In the genomic region with DNA sequence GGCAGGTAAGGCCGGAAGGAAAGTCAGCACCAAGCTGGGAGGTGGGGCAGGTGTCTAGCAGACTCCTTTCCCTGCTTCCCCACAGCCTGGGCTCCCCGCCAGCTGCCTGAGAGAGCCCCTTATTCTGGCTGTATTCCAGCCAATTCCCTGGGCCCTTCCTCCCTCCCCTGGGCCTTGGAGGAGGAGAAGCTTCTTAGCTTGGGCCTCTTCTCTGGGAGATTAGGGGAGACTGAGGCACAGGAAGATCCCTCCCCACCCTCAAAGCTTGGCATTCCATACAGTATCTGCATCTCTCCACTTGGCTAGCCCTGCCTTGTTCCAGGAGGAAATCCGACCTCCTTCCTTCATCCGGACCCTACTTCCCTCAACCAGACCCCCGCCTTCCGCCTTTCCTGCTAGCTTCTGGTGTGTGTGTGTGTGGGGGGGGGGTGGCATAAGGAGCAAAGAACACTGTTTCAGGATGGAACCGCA, we compare ENCODE assay signal across 8 mouse cellular contexts. TPM values are rescaled to one million over a fixed set of nuclear protein-coding genes. Genes with fewer than 3 reads are reported as not detected.
DNase-seq lines count a peak whose midpoint lies in the region; ATAC-seq lines count a peak whose summit lies in the region.

No protein-coding gene starts in this region.

- H3K9ac ChIP-seq in liver, embryonic 11.5 days (ENCODE audit: low read depth, low read length), result peak overlapping the region; percentile 0; the same call in 1 of the 2 replicates
- peak overlapping the region; percentile 88 for H3K9ac ChIP-seq in heart, embryonic 14.5 days (ENCODE audit: low read length)
- peak overlapping the region; percentile 97; the same call in 1 of the 2 replicates for H3K9ac ChIP-seq in limb, embryonic 11.5 days (ENCODE audit: low read length)
- peak overlapping the region; percentile 96 for H3K9ac ChIP-seq in stomach, embryonic 14.5 days (replicated peaks; ENCODE audit: low read depth, low read length)

- 27% methylated on average over 7 of the region's 7 CpGs for WGBS in liver, embryonic 11.5 days
- WGBS in heart, embryonic 14.5 days, result 10% methylated on average over 7 of the region's 7 CpGs
- 19% methylated on average over 7 of the region's 7 CpGs for WGBS in limb, embryonic 11.5 days
- whole genome bisulfite sequencing in stomach, embryonic 14.5 days, result 9% methylated on average over 7 of the region's 7 CpGs

- DNase-seq in liver, embryonic 11.5 days (ENCODE audit: low spot score), result no peak
- DNase-seq in liver, result no peak
- peak; percentile 49 to 75 for DNase-seq in cerebellum, postnatal 25 days
- no peak for DNase-seq in limb, embryonic 11.5 days (ENCODE audit: low spot score)
- DNase-seq in embryo, embryonic 9.5 days (ENCODE audit: extremely low spot score), result no peak

- peak overlapping the region; percentile 99 for H3K4me2 ChIP-seq in liver, embryonic 11.5 days
- H3K4me2 ChIP-seq in heart, embryonic 14.5 days (ENCODE audit: low read length), result peak overlapping the region; percentile 77
- H3K4me2 ChIP-seq in limb, embryonic 11.5 days (ENCODE audit: low read depth, severe bottlenecking), result peak overlapping the region; percentile 55
- H3K4me2 ChIP-seq in stomach, embryonic 14.5 days (replicated peaks; ENCODE audit: low read depth, low read length), result peak overlapping the region; percentile 92

- H3K27me3 ChIP-seq in liver, embryonic 11.5 days (replicated peaks; ENCODE audit: control insufficient read depth, insufficient read depth, low read length), result peaks cover 46% of the 10 kb centered on the region
- no peaks in the 10 kb centered on the region for H3K27me3 ChIP-seq in heart, embryonic 14.5 days (ENCODE audit: control insufficient read depth, insufficient read depth, low read length)
- 0 out of 2 replicates have a peak, but pooled peaks cover 5% of the 10 kb centered on the region for H3K27me3 ChIP-seq in limb, embryonic 11.5 days (ENCODE audit: control insufficient read depth, insufficient read depth, low read length)
- no peaks in the 10 kb centered on the region for H3K27me3 ChIP-seq in stomach, embryonic 14.5 days (ENCODE audit: control insufficient read depth, insufficient read depth, low read length)

- H3K4me3 ChIP-seq in liver, embryonic 11.5 days (ENCODE audit: low read depth, low read length), result peak overlapping the region; percentile 76
- H3K4me3 ChIP-seq in heart, embryonic 14.5 days (ENCODE audit: control insufficient read depth in 1 of 2, insufficient read depth in 1 of 2, low read depth in 1 of 2, low read length in 2 of 2), result peak overlapping the region; percentile 70 to 94
- peak overlapping the region; percentile 95 for H3K4me3 ChIP-seq in limb, embryonic 11.5 days (ENCODE audit: low read depth, low read length)
- peak overlapping the region; percentile 96 for H3K4me3 ChIP-seq in stomach, embryonic 14.5 days (ENCODE audit: low read depth, low read length)

- no peak overlapping the region for H3K27ac ChIP-seq in liver, embryonic 11.5 days (ENCODE audit: low read depth, low read length)
- H3K27ac ChIP-seq in heart, embryonic 14.5 days (replicated peaks in 1 of 2; ENCODE audit: control insufficient read depth in 1 of 2, insufficient read depth in 1 of 2, low read depth in 2 of 2, low read length in 2 of 2), result peak overlapping the region; percentile 73 to 80
- H3K27ac ChIP-seq in limb, embryonic 11.5 days (replicated peaks; ENCODE audit: low read depth, low read length), result no peak overlapping the region
- peak overlapping the region; percentile 92 for H3K27ac ChIP-seq in stomach, embryonic 14.5 days (ENCODE audit: low read length)

- no peak for ATAC-seq in liver, embryonic 11.5 days (replicated peaks; ENCODE audit: low FRiP score)
- ATAC-seq in heart, embryonic 14.5 days (ENCODE audit: insufficient number of reproducible peaks, insufficient read depth, low FRiP score, low read depth), result peak; percentile 10; the same call in 1 of the 2 replicates
- ATAC-seq in limb, embryonic 11.5 days (ENCODE audit: insufficient number of reproducible peaks, low FRiP score, low TSS enrichment, low read depth), result no peak
- peak; percentile 25 for ATAC-seq in stomach, embryonic 14.5 days (ENCODE audit: insufficient number of reproducible peaks, insufficient read depth, low FRiP score, low read depth)
- no peak for ATAC-seq in inflammation-experienced regulatory T-cells, adult 6 months

- no peaks in the 10 kb centered on the region for H3K36me3 ChIP-seq in liver, embryonic 11.5 days (ENCODE audit: control insufficient read depth, insufficient read depth, low read length)
- H3K36me3 ChIP-seq in heart, embryonic 14.5 days (ENCODE audit: control insufficient read depth, insufficient read depth, low read length), result peaks cover 22% of the 10 kb centered on the region
- H3K36me3 ChIP-seq in limb, embryonic 11.5 days (ENCODE audit: control insufficient read depth, insufficient read depth, low read length), result peaks cover 4% of the 10 kb centered on the region; the same call in 1 of the 2 replicates
- H3K36me3 ChIP-seq in stomach, embryonic 14.5 days (ENCODE audit: control insufficient read depth, insufficient read depth, low read length), result peaks cover 18% of the 10 kb centered on the region

- peaks cover 32% of the 10 kb centered on the region for H3K4me1 ChIP-seq in liver, embryonic 11.5 days (replicated peaks; ENCODE audit: control insufficient read depth, insufficient read depth, low read length)
- H3K4me1 ChIP-seq in heart, embryonic 14.5 days (ENCODE audit: control insufficient read depth in 2 of 2, insufficient read depth in 2 of 2, low read length in 2 of 2), result peaks cover 45 to 55% of the 10 kb centered on the region in 2 experiments
- peaks cover 22% of the 10 kb centered on the region for H3K4me1 ChIP-seq in limb, embryonic 11.5 days (ENCODE audit: control insufficient read depth, insufficient read depth, low read length)
- H3K4me1 ChIP-seq in stomach, embryonic 14.5 days (ENCODE audit: control insufficient read depth, insufficient read depth, low read length), result peaks cover 42% of the 10 kb centered on the region

- no peaks in the 10 kb centered on the region for H3K9me3 ChIP-seq in liver, embryonic 11.5 days (ENCODE audit: control insufficient read depth, low read length)
- no peaks in the 10 kb centered on the region for H3K9me3 ChIP-seq in heart, embryonic 14.5 days (ENCODE audit: control insufficient read depth, low read length)
- H3K9me3 ChIP-seq in limb, embryonic 11.5 days (ENCODE audit: control insufficient read depth, low read length), result no peaks in the 10 kb centered on the region
- H3K9me3 ChIP-seq in stomach, embryonic 14.5 days (ENCODE audit: control insufficient read depth, low read depth, low read length), result no peaks in the 10 kb centered on the region

RNA-seq across cellular contexts. Expression of a gene that starts 1.6 kb away (rescaled TPM):
- polyA plus RNA-seq in liver, embryonic 11.5 days (2014; fragmentation: Nextera tagmentation; extraction: Ambion mirVana), result 1.8 and 2.0 TPM in 2 replicates
- 4.6 and 7.9 TPM in 2 replicates for polyA plus RNA-seq in heart, embryonic 14.5 days (2014; fragmentation: Nextera tagmentation; extraction: Ambion mirVana)
- polyA plus RNA-seq in limb, embryonic 11.5 days (2014; fragmentation: Nextera tagmentation; extraction: Ambion mirVana), result 5.5 and 7.9 TPM in 2 replicates
- 7.1 and 8.0 TPM in 2 replicates for polyA plus RNA-seq in stomach, embryonic 14.5 days (2014; fragmentation: Nextera tagmentation; extraction: Ambion mirVana)
- polyA plus RNA-seq in inflammation-experienced regulatory T-cells, adult 6 months (2017; shearing (Covaris generic)), result not detected

RNA-seq across cellular contexts. Expression of a gene that starts 15.8 kb away (rescaled TPM):
- 68.1 and 69.5 TPM in 2 replicates for polyA plus RNA-seq in liver, embryonic 11.5 days (2014; fragmentation: Nextera tagmentation; extraction: Ambion mirVana)
- polyA plus RNA-seq in heart, embryonic 14.5 days (2014; fragmentation: Nextera tagmentation; extraction: Ambion mirVana), result 182 and 190 TPM in 2 replicates
- 58.8 and 60.5 TPM in 2 replicates for polyA plus RNA-seq in limb, embryonic 11.5 days (2014; fragmentation: Nextera tagmentation; extraction: Ambion mirVana)
- 112 and 122 TPM in 2 replicates for polyA plus RNA-seq in stomach, embryonic 14.5 days (2014; fragmentation: Nextera tagmentation; extraction: Ambion mirVana)
- 10 to 100 TPM; 21.8 to 32.1 (median 26.1) TPM for polyA plus RNA-seq in inflammation-experienced regulatory T-cells, adult 6 months (2017; shearing (Covaris generic))

RNA-seq across cellular contexts. Expression of a gene that starts 24.0 kb away (rescaled TPM):
- 76.2 and 80.3 TPM in 2 replicates for polyA plus RNA-seq in liver, embryonic 11.5 days (2014; fragmentation: Nextera tagmentation; extraction: Ambion mirVana)
- polyA plus RNA-seq in heart, embryonic 14.5 days (2014; fragmentation: Nextera tagmentation; extraction: Ambion mirVana), result 6.7 and 6.8 TPM in 2 replicates
- polyA plus RNA-seq in limb, embryonic 11.5 days (2014; fragmentation: Nextera tagmentation; extraction: Ambion mirVana), result 3.4 and 4.4 TPM in 2 replicates
- 6.4 and 7.5 TPM in 2 replicates for polyA plus RNA-seq in stomach, embryonic 14.5 days (2014; fragmentation: Nextera tagmentation; extraction: Ambion mirVana)
- polyA plus RNA-seq in inflammation-experienced regulatory T-cells, adult 6 months (2017; shearing (Covaris generic)), result 1 to 10 TPM in 1 of 3 experiments, under 1 TPM in 2; 0.45 to 2.0 (median 0.94) TPM

RNA-seq across cellular contexts. Expression of a gene that starts 38.2 kb away (rescaled TPM):
- 282 and 283 TPM in 2 replicates for polyA plus RNA-seq in liver, embryonic 11.5 days (2014; fragmentation: Nextera tagmentation; extraction: Ambion mirVana)
- polyA plus RNA-seq in heart, embryonic 14.5 days (2014; fragmentation: Nextera tagmentation; extraction: Ambion mirVana), result 266 and 295 TPM in 2 replicates
- 166 and 180 TPM in 2 replicates for polyA plus RNA-seq in limb, embryonic 11.5 days (2014; fragmentation: Nextera tagmentation; extraction: Ambion mirVana)
- polyA plus RNA-seq in stomach, embryonic 14.5 days (2014; fragmentation: Nextera tagmentation; extraction: Ambion mirVana), result 215 and 216 TPM in 2 replicates
- 10 to 100 TPM; 40.1 to 61.9 (median 53.3) TPM for polyA plus RNA-seq in inflammation-experienced regulatory T-cells, adult 6 months (2017; shearing (Covaris generic))

RNA-seq across cellular contexts. Expression of a gene that starts 52.7 kb away (rescaled TPM):
- 1.8 and 2.6 TPM in 2 replicates for polyA plus RNA-seq in liver, embryonic 11.5 days (2014; fragmentation: Nextera tagmentation; extraction: Ambion mirVana)
- 0.81 and 1.2 TPM in 2 replicates for polyA plus RNA-seq in heart, embryonic 14.5 days (2014; fragmentation: Nextera tagmentation; extraction: Ambion mirVana)
- polyA plus RNA-seq in limb, embryonic 11.5 days (2014; fragmentation: Nextera tagmentation; extraction: Ambion mirVana), result 0.57 and 1.0 TPM in 2 replicates
- polyA plus RNA-seq in stomach, embryonic 14.5 days (2014; fragmentation: Nextera tagmentation; extraction: Ambion mirVana), result 7.9 and 9.7 TPM in 2 replicates
- polyA plus RNA-seq in inflammation-experienced regulatory T-cells, adult 6 months (2017; shearing (Covaris generic)), result 1 to 10 TPM; 1.8 to 3.2 (median 2.0) TPM

Comparison
In these comparisons a context has a peak if more than half of its experiments do, and no peak if none do; other contexts are left out.
1. ATAC-seq: peak in heart, embryonic 14.5 days (single experiment) and stomach, embryonic 14.5 days (single experiment); none in liver, embryonic 11.5 days (single experiment), limb, embryonic 11.5 days (single experiment) and inflammation-experienced regulatory T-cells, adult 6 months (single experiment).
2. DNase-seq: peak in cerebellum, postnatal 25 days (2 of 2); none in liver, embryonic 11.5 days (single experiment), liver (single experiment), limb, embryonic 11.5 days (single experiment) and embryo, embryonic 9.5 days (single experiment).
3. H3K27ac ChIP-seq: peak in heart, embryonic 14.5 days (2 of 2) and stomach, embryonic 14.5 days (single experiment); none in liver, embryonic 11.5 days (single experiment) and limb, embryonic 11.5 days (single experiment).
4. H3K9ac ChIP-seq: peak in every context shown above with its lines; median percentile 97 in limb, embryonic 11.5 days; 96 in stomach, embryonic 14.5 days; 88 in heart, embryonic 14.5 days; 0 in liver, embryonic 11.5 days.
5. Peak in every context shown above with its lines, with median percentiles within 50 percentile points of each other: H3K4me2 ChIP-seq and H3K4me3 ChIP-seq.